Comparison of ENCODE assay signal across 7 mouse cellular contexts in the genomic region with DNA sequence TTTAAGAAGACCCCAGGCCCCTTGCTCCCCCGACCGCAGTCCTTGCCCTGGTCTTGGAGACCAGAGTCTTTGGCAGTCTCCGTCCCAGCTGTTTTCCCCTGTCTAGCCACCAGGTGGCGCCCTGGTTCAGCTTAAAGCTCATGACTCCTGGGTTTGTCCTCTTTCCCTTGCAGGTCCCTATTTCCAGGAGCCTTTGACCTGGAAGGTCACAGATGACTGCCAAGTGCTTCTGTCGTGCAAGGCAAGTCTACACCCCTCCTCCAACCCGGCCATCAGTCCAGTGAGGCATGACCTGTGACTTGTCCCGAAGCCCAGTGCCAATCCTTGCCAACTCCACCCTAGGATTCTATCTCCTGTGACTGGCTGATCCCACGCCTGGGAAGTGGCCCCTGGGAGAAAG. TPM values are rescaled to one million over a fixed set of nuclear protein-coding genes. Genes with fewer than 3 reads are reported as not detected.
DNase-seq lines count a peak whose midpoint lies in the region; ATAC-seq lines count a peak whose summit lies in the region.

No protein-coding gene starts in this region.

- ATAC-seq in megakaryocyte-erythroid progenitor cell, adult 5-6 weeks (replicated peaks; ENCODE audit: low FRiP score, low TSS enrichment, poor library complexity, severe bottlenecking), result peak; percentile 66

- peak; percentile 71 for DNase-seq in T-cell, adult 2 months (ENCODE audit: low spot score)
- DNase-seq in cerebellum, adult 18-20 months, result peak; percentile 85 to 88
- peak; percentile 64 to 89 for DNase-seq in frontal cortex, postnatal 14 days (ENCODE audit: low spot score in 2 of 2)
- peak; percentile 88 for DNase-seq in induced T-regulatory cell, adult 2 months (ENCODE audit: low read depth)
- peak; percentile 63 to 90 for DNase-seq in left cerebral cortex, adult 8-10 months (ENCODE audit: low spot score in 2 of 2)
- peak; percentile 65 to 88 for DNase-seq in spleen, adult 18-20 months

RNA-seq across cellular contexts. Expression of a gene that starts 42.0 kb away (rescaled TPM):
- 1 to 10 TPM in 3 of 4 experiments, under 1 TPM in 1; 0.98 to 1.7 (median 1.1) TPM for total RNA-seq in left cerebral cortex, adult 8-10 months (2022)
- total RNA-seq in megakaryocyte-erythroid progenitor cell, adult 5-6 weeks (2014; fragmentation: Nextera tagmentation), result not detected in 2 replicates
- total RNA-seq in megakaryocyte-erythroid progenitor cell, adult 5-6 weeks (2017), result not detected in 2 replicates

RNA-seq across cellular contexts. Expression of a gene that starts 54.0 kb away (rescaled TPM):
- total RNA-seq in left cerebral cortex, adult 8-10 months (2022), result 10 to 100 TPM; 60.1 to 69.5 (median 63.3) TPM
- 272 and 280 TPM in 2 replicates for total RNA-seq in megakaryocyte-erythroid progenitor cell, adult 5-6 weeks (2014; fragmentation: Nextera tagmentation)
- 322 and 402 TPM in 2 replicates for total RNA-seq in megakaryocyte-erythroid progenitor cell, adult 5-6 weeks (2017)

Comparison
In these comparisons a context has a peak if more than half of its experiments do, and no peak if none do; other contexts are left out.
1. Peak in every context shown above with its lines: DNase-seq and ATAC-seq.